Mouse (Mus musculus): ENCODE results near the gene Macrod2.

DNA sequence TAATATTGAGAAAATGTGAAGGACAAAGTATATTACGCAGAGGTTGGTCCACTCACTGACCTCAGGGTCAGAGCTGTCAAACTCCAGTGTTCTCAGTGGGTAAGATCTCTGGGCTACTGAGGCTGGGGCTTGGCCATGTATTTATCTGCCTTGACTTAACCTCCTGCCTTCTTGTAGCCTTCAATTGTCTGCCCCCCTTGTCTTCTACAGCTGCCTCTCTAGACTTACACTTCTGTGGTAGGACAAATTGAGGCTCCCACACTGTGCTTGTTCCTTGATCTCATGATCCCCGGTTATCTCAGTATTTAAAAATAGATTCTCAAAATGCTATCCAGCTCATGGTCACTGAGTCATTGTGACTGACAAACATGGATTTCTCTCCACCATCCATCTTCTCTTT, 53.5 kb downstream of the Macrod2 start:
- TF ChIP-seq POLR2A (IDR thresholded peaks at IDR 0.05; ENCODE audit: borderline replicate concordance, insufficient read depth, low read length) (no peak), CTCF (IDR thresholded peaks at IDR 0.05; ENCODE audit: borderline replicate concordance, insufficient read depth, low read depth, low read length) (no peak)

Data from cerebellum, adult 2 months (tissue).